Mouse (Mus musculus): Measurements from ENCODE around the gene Rgcc. TPM values are rescaled to one million over a fixed set of nuclear protein-coding genes. Genes with fewer than 3 reads are reported as not detected.

The Rgcc gene
- polyA plus RNA-seq, 1 experiment from 2014 or later, result 70.7 TPM

DNA sequence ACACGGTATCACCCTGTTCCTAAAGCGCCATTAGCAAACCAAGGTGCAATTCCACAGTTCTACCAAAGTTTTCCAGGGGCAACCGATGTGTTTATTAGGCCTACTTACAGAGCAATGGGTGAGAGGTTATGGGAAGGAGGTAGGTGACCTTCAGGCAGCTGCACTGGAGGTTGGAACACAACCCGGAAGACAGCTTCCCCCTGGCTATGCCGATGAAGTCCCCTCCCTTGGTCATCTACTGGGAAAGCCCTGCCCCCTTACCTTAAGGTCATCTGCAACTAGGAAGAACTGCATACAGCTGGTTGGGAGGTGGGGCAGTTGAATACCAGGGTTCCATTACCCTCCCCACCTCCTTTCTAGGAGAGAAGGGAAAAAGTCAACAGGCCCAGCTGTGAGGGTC is 15.9 kb downstream of the Rgcc start:
- no peaks in the 10 kb centered on the region for H3K4me1 ChIP-seq (replicated peaks; ENCODE audit: insufficient read depth, low read length)
- H3K36me3 ChIP-seq (ENCODE audit: insufficient read depth, low read length), result 0 out of 2 replicates have a peak, but pooled peaks cover 3% of the 10 kb centered on the region
- TF ChIP-seq CTCF (IDR thresholded peaks at IDR 0.05; ENCODE audit: low read depth), result no peak
- DNase-seq (ENCODE audit: low spot score), result no peak
- no peak overlapping the region for H3K4me2 ChIP-seq (ENCODE audit: low read length)
- H3K27ac ChIP-seq, result no peak overlapping the region
- no peak overlapping the region for H3K9ac ChIP-seq (ENCODE audit: low read depth, low read length)
- no peaks in the 10 kb centered on the region for H3K27me3 ChIP-seq (ENCODE audit: insufficient read depth, low read length)
- no peaks in the 10 kb centered on the region for H3K9me3 ChIP-seq (replicated peaks; ENCODE audit: low read length)
- H3K4me3 ChIP-seq (replicated peaks; ENCODE audit: low read depth, low read length), result no peak overlapping the region
- 93% methylated on average over 5 of the region's 5 CpGs for WGBS
- no peak for ATAC-seq (replicated peaks; ENCODE audit: low FRiP score, low read depth)

DNA sequence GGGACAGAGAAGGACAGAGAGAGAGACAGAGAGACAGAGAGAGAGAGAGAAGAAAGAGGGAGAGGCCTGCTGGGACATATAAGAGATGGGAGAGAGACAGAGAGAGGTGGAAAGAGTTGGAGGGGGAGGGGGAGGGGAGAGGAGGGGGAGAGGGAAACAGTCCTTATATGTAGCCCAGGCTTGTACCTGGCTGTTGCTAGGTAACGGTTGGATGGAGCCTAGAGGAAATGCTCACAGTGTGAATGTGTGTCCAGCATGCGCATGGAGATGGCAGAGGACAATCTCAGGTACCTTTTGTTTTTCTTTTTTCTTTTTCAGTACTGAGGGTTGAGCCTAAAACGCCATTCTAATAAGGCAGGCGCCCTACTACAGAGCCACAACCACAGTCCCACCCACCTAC is 16.8 kb downstream of the Rgcc start:
- H3K4me2 ChIP-seq (ENCODE audit: low read length), result no peak overlapping the region
- DNase-seq (ENCODE audit: low spot score), result no peak
- H3K27me3 ChIP-seq (ENCODE audit: insufficient read depth, low read length), result no peaks in the 10 kb centered on the region
- no peak overlapping the region for H3K4me3 ChIP-seq (replicated peaks; ENCODE audit: low read depth, low read length)
- TF ChIP-seq CTCF (IDR thresholded peaks at IDR 0.05; ENCODE audit: low read depth), result no peak
- no peaks in the 10 kb centered on the region for H3K9me3 ChIP-seq (replicated peaks; ENCODE audit: low read length)
- no peak for ATAC-seq (replicated peaks; ENCODE audit: low FRiP score, low read depth)
- no peak overlapping the region for H3K9ac ChIP-seq (ENCODE audit: low read depth, low read length)
- 0 out of 2 replicates have a peak, but pooled peaks cover 3% of the 10 kb centered on the region for H3K36me3 ChIP-seq (ENCODE audit: insufficient read depth, low read length)
- no peak overlapping the region for H3K27ac ChIP-seq
- WGBS, result 86% methylated on average over 4 of the region's 4 CpGs
- 0 out of 2 replicates have a peak, but pooled peaks cover 5% of the 10 kb centered on the region for H3K4me1 ChIP-seq (replicated peaks; ENCODE audit: insufficient read depth, low read length)

DNA sequence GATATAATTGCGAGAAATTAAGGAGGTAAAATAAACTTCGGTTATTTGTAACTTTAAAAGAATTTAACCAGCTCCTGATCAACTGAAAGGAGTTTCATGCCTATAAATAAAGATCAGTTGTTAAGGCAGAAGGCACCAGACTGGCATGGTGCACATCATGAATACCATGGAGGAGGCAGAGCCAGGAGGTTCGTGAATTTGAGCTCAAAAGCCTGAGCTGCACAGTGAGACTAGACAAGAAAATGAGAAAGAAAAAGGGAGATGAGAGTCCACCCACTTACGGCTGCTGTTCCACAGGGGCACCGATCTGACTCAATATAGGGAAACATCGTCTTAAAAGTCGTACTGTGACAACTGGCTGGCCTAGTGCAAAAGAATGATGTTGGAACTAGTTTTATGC is 17.5 kb downstream of the Rgcc start:
- TF ChIP-seq CTCF (IDR thresholded peaks at IDR 0.05; ENCODE audit: low read depth), result no peak
- no peak overlapping the region for H3K4me2 ChIP-seq (ENCODE audit: low read length)
- no peak overlapping the region for H3K27ac ChIP-seq
- no peaks in the 10 kb centered on the region for H3K27me3 ChIP-seq (ENCODE audit: insufficient read depth, low read length)
- no peaks in the 10 kb centered on the region for H3K9me3 ChIP-seq (replicated peaks; ENCODE audit: low read length)
- H3K9ac ChIP-seq (ENCODE audit: low read depth, low read length), result no peak overlapping the region
- 89% methylated on average over 7 of the region's 7 CpGs for WGBS
- H3K4me3 ChIP-seq (replicated peaks; ENCODE audit: low read depth, low read length), result no peak overlapping the region
- DNase-seq (ENCODE audit: low spot score) (no peak), ATAC-seq (replicated peaks; ENCODE audit: low FRiP score, low read depth) (no peak)
- 0 out of 2 replicates have a peak, but pooled peaks cover 5% of the 10 kb centered on the region for H3K4me1 ChIP-seq (replicated peaks; ENCODE audit: insufficient read depth, low read length)
- H3K36me3 ChIP-seq (ENCODE audit: insufficient read depth, low read length), result 0 out of 2 replicates have a peak, but pooled peaks cover under 1% of the 10 kb centered on the region

DNA sequence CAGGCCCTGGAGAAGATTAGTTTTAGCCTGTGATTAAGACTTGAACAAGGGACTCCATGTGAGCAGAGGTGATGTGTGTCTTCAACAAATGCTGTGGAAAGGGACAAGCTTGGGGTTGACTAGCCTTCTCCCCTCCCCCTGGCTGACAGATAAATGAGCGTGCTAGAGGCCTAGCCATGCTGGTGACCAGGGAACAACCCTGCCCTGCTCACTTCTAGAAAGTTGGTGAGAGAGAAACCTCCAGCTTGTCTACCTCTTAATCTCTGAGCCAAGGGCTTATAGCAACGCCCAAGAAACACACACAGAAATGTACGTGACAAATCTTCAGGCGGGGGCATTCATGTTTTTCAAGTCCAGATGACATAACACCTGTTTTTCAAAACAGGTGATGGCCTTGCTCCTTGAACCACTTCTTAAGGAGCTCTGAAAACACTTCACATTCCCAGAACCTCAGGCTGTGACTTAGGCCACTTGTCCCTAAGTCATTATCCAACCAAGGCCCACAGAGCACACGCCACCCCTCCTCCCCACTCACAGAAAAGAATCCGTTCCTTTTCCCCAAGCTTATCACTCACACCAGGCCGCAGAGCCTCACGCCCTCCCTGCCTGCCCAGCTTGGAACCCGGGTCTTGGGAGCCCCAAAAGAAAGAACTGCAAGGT is 19.4 kb downstream of the Rgcc start:
- Histone ChIP-seq H3K4me1 (replicated peaks; ENCODE audit: insufficient read depth, low read length) (0 out of 2 replicates have a peak, but pooled peaks cover 5% of the 10 kb centered on the region), H3K9ac (ENCODE audit: low read depth, low read length) (no peak overlapping the region), H3K27me3 (ENCODE audit: insufficient read depth, low read length) (no peaks in the 10 kb centered on the region), H3K4me3 (replicated peaks; ENCODE audit: low read depth, low read length) (no peak overlapping the region), H3K36me3 (ENCODE audit: insufficient read depth, low read length) (no peaks in the 10 kb centered on the region), H3K9me3 (replicated peaks; ENCODE audit: low read length) (no peaks in the 10 kb centered on the region), H3K4me2 (ENCODE audit: low read length) (no peak overlapping the region), H3K27ac (no peak overlapping the region)
- ATAC-seq (replicated peaks; ENCODE audit: low FRiP score, low read depth), result no peak
- WGBS, result 91% methylated on average over 9 of the region's 9 CpGs
- no peak for TF ChIP-seq CTCF (IDR thresholded peaks at IDR 0.05; ENCODE audit: low read depth)
- no peak for DNase-seq (ENCODE audit: low spot score)

DNA sequence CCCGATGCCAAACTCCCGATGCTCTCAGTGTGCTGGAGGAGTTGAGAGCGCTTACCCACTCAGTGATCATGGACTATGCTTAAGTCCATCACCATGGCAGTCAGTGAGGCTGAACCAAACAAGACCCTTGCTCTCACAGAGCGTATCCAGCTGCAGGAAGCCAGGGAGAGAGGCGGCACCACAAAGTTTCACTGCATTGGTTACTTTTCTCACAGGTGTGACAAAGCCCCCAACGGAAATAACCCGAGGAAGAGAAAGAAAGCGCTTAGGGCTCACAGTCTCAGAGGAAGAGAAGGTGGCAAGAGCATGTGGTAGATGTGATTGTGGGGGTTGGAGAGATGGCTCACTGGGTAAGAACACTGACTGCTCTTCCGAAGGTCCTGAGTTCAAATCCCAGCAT is 21.0 kb downstream of the Rgcc start:
- 66% methylated on average over 9 of the region's 9 CpGs for WGBS
- no peak for DNase-seq (ENCODE audit: low spot score)
- Histone ChIP-seq H3K4me3 (replicated peaks; ENCODE audit: low read depth, low read length) (no peak overlapping the region), H3K4me1 (replicated peaks; ENCODE audit: insufficient read depth, low read length) (0 out of 2 replicates have a peak, but pooled peaks cover 9% of the 10 kb centered on the region), H3K27ac (no peak overlapping the region), H3K9me3 (replicated peaks; ENCODE audit: low read length) (no peaks in the 10 kb centered on the region), H3K9ac (ENCODE audit: low read depth, low read length) (no peak overlapping the region), H3K27me3 (ENCODE audit: insufficient read depth, low read length) (no peaks in the 10 kb centered on the region), H3K36me3 (ENCODE audit: insufficient read depth, low read length) (no peaks in the 10 kb centered on the region), H3K4me2 (ENCODE audit: low read length) (no peak overlapping the region)
- no peak for TF ChIP-seq CTCF (IDR thresholded peaks at IDR 0.05; ENCODE audit: low read depth)
- ATAC-seq (replicated peaks; ENCODE audit: low FRiP score, low read depth), result peak; percentile 88

DNA sequence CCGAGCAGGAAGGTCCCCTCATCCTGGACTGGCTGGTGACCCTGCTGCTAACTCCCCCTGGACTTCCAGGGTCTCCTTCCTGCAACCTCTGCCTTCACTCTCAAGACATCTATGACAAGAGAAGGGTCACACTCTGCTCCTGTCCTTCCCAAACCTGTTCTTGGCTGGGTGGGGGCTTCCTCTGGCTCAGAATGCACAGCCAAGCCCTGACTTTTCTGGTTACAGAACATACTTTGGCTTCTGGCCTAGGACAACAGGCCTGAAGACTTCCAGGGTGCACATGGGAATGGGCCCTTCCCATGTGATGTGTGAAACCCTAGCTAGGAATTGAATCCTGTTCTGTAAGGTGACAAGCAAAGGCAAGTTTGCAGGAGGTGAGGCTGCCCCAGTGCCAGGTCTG is 22.0 kb downstream of the Rgcc start:
- ATAC-seq (replicated peaks; ENCODE audit: low FRiP score, low read depth) (no peak), DNase-seq (ENCODE audit: low spot score) (no peak)
- Histone ChIP-seq H3K4me3 (replicated peaks; ENCODE audit: low read depth, low read length) (no peak overlapping the region), H3K9ac (ENCODE audit: low read depth, low read length) (no peak overlapping the region), H3K4me1 (replicated peaks; ENCODE audit: insufficient read depth, low read length) (0 out of 2 replicates have a peak, but pooled peaks cover 13% of the 10 kb centered on the region), H3K27me3 (ENCODE audit: insufficient read depth, low read length) (no peaks in the 10 kb centered on the region), H3K4me2 (ENCODE audit: low read length) (no peak overlapping the region), H3K36me3 (ENCODE audit: insufficient read depth, low read length) (no peaks in the 10 kb centered on the region), H3K27ac (no peak overlapping the region), H3K9me3 (replicated peaks; ENCODE audit: low read length) (no peaks in the 10 kb centered on the region)
- TF ChIP-seq CTCF (IDR thresholded peaks at IDR 0.05; ENCODE audit: low read depth), result no peak
- 58% methylated on average over 1 of the region's 1 CpGs for WGBS
